Comparison of ENCODE assay signal across 12 mouse cellular contexts in genomic region chr7:42726917-42727316, GRCm38 (mm10). TPM values are rescaled to one million over a fixed set of nuclear protein-coding genes. Genes with fewer than 3 reads are reported as not detected.
DNase-seq lines count a peak whose midpoint lies in the region; TF ChIP-seq lines count a peak whose summit lies in the region.
"Not testable (repeated sequence)": the region's sequence is repeated elsewhere in the genome, so short reads cannot be mapped to it uniquely, and the experiment has no call there.
"Had no signal": no experiment of that assay in that cellular context is flagged by ENCODE, and none has a peak within 500 bp of the region (broad histone marks: within the 10 kb centered on the region; RNA-seq: fewer than 3 reads in every experiment).

Gm17067 (minus strand) TSS chr7:42727017.

- H3K9ac ChIP-seq in ES-Bruce4 (ENCODE audit: low read depth, poor library complexity, severe bottlenecking); ES-E14 (ENCODE audit: insufficient read depth, low read depth, low read length, poor library complexity, severe bottlenecking): not testable (repeated sequence)

- in situ Hi-C loops in ES-E14 (cut with MboI; ENCODE audit: low sequenced_read_pairs in 2 of 2, unreplicated experiment in 2 of 2), result not testable (repeated sequence)

- not testable (repeated sequence) for H3K4me1 ChIP-seq in ES-Bruce4 (ENCODE audit: control insufficient read depth, insufficient read depth, low read length); ES-E14 (ENCODE audit: control insufficient read depth in 2 of 2, insufficient read depth in 2 of 2, low read length in 2 of 2, poor library complexity in 1 of 2)

- H3K27ac ChIP-seq in ES-Bruce4 (ENCODE audit: insufficient read depth, low read length); ES-E14 (ENCODE audit: insufficient read depth, low read depth, low read length, poor library complexity, severe bottlenecking): not testable (repeated sequence)

- TF ChIP-seq EP300 in ES-Bruce4 (IDR thresholded peaks at IDR 0.05; ENCODE audit: insufficient read depth, low read depth, low read length), result not testable (repeated sequence)

- not testable (repeated sequence) for TF ChIP-seq CTCF in ES-Bruce4 (IDR thresholded peaks at IDR 0.05; ENCODE audit: low read depth, low read length)

- not testable (repeated sequence) for H3K4me3 ChIP-seq in ES-Bruce4 (ENCODE audit: low read depth, low read length); ES-E14 (ENCODE audit: insufficient read depth in 1 of 2, low read depth in 1 of 2, low read length in 2 of 2, poor library complexity in 1 of 2, severe bottlenecking in 1 of 2)

- not testable (repeated sequence) for H3K36me3 ChIP-seq in ES-Bruce4 (ENCODE audit: control insufficient read depth, insufficient read depth, low read length, poor library complexity, severe bottlenecking); ES-E14 (ENCODE audit: control insufficient read depth, insufficient read depth, low read length, poor library complexity, severe bottlenecking)

- not testable (repeated sequence) for DNase-seq in ES-E14 (ENCODE audit: low read depth, low spot score)

- not testable (repeated sequence) for H3K27me3 ChIP-seq in ES-Bruce4 (ENCODE audit: control insufficient read depth, insufficient read depth, low read length, poor library complexity, severe bottlenecking)

- not testable (repeated sequence) for TF ChIP-seq POLR2A in ES-Bruce4 (IDR thresholded peaks at IDR 0.05; ENCODE audit: insufficient read depth, low read length)

- not testable (repeated sequence) for H3K9me3 ChIP-seq in ES-Bruce4 (replicated peaks; ENCODE audit: control insufficient read depth, insufficient read depth, low read length, poor library complexity, severe bottlenecking); ES-E14 (ENCODE audit: control insufficient read depth, insufficient read depth, low read depth, low read length)

RNA-seq across cellular contexts. Expression of gene Gm17067, which starts in this region (rescaled TPM):
- polyA plus RNA-seq in ES-Bruce4 (2011; ENCODE audit: insufficient read depth, insufficient read length, low read depth, missing spikeins), result 25.2 and 32.4 TPM in 2 replicates
- 45.3 and 50.6 TPM in 2 replicates for total RNA-seq in ES-E14 (2012; rRNA removed)
- total RNA-seq: adrenal gland, postnatal 25 days; CH12.LX; MEL had no signal
- polyA plus RNA-seq: activated CD4-positive, CD25-positive, alpha-beta regulatory T cell, adult 4 months; adrenal gland, adult 2 months; brain, embryonic 14.5 days; CD4-positive, CD25-positive, alpha-beta regulatory T cell, adult 4 months; cerebellum, adult 2 months; G1E; Patski had no signal
